Mouse (Mus musculus) activated CD4-positive, CD25-positive, alpha-beta regulatory T cell (primary cell): ENCODE results near the gene Dstn. TPM values are rescaled to one million over a fixed set of nuclear protein-coding genes. Genes with fewer than 3 reads are reported as not detected.

Experiments
- polyA plus RNA-seq, 2 experiments: library from polyadenylated mRNA; unstranded; fragments of 100-300 nt; shearing (Covaris generic); gene quantifications; one replicate each; pipeline ENCODE4 v1.2.1; 2017

Gene Dstn
- polyA plus RNA-seq: 10 to 100 TPM; 36.3 to 55.0 TPM

GRCm38 (mm10) chr2:143914760-143915599 is at the start of gene Dstn:
Dstn (plus strand) TSS chr2:143915320.

Other genes with a start within 250 kb of the Dstn start
- gene Bfsp1, start 52.1 kb upstream of the Dstn start, polyA plus RNA-seq: under 1 TPM in 1 of 2 experiments, not detected in 1; 0.18 TPM
- 10 to 100 TPM; 27.3 to 35.2 TPM for gene Rrbp1, start 95.9 kb downstream of the Dstn start, polyA plus RNA-seq
- not detected for gene Banf2, start 117.7 kb downstream of the Dstn start, polyA plus RNA-seq